Mouse (Mus musculus) cerebellum, postnatal 14 days (tissue): Measurements from ENCODE around the gene Brd3.
A peak's percentile ranks its signal among the peaks of the same experiment; 100 is the strongest.

Experiments
- DNase-seq, 2 experiments: peaks; one replicate each; pipeline ENCODE4 v3.0.0; 2021; ENCODE audit warnings: mixed read lengths in 2 of 2

The Brd3 gene

GRCm38 (mm10) chr2:27425751-27426405, 81.6 kb downstream of the Brd3 start:
- DNase-seq, result peak; percentile 42 to 54

- DNase-seq, result peak in 1 of 2 experiments; percentile 34
Observed at GRCm38 (mm10) chr2:27425161-27425611, 82.3 kb downstream of the Brd3 start.

GRCm38 (mm10) chr2:27423596-27423995, 83.9 kb downstream of the Brd3 start:
- DNase-seq, result no peak

GRCm38 (mm10) chr2:27421293-27422068, 86.0 kb downstream of the Brd3 start:
- DNase-seq, result peak; percentile 89 to 91

DNA sequence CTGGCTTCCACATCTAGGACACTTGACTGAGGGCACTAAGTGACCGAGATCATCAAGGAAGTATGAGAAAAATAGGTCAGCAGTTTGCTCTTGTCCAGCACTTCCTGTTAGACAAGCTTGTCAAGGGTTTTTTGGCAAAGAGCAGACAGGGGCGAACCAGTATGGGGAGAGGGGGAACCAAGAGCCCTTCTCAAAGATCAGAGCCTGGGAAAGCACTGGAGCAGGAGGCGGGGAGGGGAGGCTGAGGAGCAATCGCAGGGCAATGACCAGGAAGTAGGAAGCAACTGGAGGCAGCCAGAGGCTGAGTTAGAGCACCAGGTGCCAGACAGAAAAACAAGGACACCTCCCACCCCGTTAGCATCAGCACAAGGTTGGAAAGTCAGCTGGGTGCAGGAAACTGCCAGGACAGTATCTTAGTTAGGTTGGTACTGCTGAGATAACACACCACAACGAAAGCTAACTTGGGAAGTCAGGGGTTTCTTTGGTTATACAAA, 88.8 kb downstream of the Brd3 start:
- DNase-seq, result peak in 1 of 2 experiments; percentile 11

GRCm38 (mm10) chr2:27417648-27418153, 89.8 kb downstream of the Brd3 start:
- no peak for DNase-seq

- peak in 1 of 2 experiments; percentile 53 for DNase-seq
Observed at GRCm38 (mm10) chr2:27416425-27416824, 91.0 kb downstream of the Brd3 start.

DNA sequence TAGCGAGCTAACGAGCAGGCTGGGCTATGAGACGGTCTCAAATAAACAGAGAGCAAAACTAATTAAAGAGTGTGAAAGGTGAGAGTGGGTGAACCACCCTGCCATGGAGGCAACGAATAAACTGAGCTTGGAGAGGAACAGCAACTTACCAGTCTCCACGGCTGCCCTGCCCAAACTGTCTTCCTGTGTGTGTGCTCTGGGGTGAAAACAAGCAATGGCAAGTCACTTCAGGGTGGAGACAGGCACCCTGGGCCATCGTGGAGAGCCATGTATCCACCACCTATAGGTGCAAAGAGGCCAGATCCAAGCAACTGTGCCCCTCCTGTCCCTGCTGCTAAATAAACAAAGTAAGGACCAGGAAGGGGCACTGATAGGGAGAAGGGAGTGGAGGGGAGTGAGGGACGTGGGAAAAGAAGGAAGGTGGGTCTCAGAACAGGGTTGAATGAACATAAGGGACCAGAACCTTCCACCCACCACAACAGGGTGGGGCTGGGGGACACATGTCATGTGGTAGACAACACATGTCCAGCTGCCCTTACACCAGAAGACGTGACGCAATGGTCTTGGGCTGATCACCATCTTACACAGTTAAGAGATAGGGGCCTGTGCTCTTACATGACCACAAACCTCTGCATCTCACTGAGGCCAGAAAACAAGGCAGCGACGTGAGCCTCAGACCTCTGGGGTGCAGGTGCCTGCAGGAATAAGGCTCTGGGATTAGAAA, 92.2 kb downstream of the Brd3 start:
- no peak for DNase-seq

- DNase-seq, result no peak
Observed at GRCm38 (mm10) chr2:27413936-27414657, 93.4 kb downstream of the Brd3 start.

DNA sequence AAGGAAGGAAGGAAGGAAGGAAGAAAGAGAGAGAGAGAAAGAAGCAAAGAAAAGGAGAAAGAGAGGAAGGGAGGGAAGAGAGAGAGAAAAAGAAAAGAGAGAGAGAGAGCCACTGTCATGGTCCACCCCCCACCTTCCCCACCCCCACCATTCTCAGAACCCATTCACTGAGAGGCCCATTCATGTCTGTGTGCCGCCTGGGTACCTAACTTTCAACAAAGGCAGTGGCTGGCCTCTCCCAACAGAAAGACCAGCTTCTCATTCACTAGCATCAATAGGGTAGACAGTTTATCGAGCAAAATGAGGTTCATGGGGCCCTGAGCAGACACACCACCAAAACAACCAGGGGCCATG, 93.9 kb downstream of the Brd3 start:
- DNase-seq, result no peak

- DNase-seq, result no peak
Observed at GRCm38 (mm10) chr2:27412245-27412800, 95.1 kb downstream of the Brd3 start.

DNA sequence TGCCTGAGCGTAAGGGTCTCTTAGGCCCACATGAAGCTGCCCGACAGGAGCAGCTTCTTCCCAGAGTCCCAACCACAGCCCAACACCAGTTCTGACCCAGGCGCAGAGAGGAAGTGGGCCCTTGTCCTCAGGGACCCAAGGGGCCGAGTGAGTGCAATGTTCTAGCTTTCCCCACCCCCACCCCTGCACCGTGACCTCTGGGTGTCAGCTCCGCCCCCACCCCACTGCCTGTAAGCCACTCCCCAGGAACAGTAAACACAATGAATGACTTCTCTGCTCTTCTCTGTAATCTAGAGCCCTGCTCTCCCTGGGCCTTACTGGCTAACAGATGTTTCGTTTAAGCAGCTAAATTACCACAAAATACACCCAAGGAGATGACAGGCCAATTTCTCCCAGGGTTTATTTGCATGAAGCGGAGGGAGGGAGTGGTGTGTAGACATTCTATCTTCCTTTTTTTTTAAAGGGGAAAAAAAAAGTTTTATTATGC, 95.7 kb downstream of the Brd3 start:
- DNase-seq, result no peak

- no peak for DNase-seq
Observed at GRCm38 (mm10) chr2:27410518-27411140, 96.8 kb downstream of the Brd3 start.

- DNase-seq, result no peak
Observed at GRCm38 (mm10) chr2:27408194-27408593, 99.3 kb downstream of the Brd3 start.

DNA sequence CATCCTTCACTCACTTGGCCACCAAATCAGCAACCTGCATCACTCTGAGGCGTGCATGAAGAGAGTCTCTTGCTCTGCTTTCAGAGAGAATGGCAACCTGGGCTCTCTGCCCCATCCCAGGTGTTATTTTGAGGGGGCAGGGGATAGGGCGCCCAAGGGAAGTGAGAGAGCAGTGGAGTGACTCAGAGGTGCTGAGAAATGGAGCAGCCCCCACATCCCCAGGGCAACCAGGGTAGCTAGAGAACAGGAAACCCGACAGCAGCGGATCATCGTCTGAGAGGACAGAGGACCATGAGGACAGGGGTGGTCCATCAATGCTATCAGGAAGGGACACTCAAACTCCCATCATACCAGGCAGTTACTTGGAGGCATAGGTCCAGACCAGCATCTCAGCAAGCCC, 100.5 kb downstream of the Brd3 start:
- no peak for DNase-seq

GRCm38 (mm10) chr2:27405094-27405884, 102.2 kb downstream of the Brd3 start:
- DNase-seq, result no peak

DNA sequence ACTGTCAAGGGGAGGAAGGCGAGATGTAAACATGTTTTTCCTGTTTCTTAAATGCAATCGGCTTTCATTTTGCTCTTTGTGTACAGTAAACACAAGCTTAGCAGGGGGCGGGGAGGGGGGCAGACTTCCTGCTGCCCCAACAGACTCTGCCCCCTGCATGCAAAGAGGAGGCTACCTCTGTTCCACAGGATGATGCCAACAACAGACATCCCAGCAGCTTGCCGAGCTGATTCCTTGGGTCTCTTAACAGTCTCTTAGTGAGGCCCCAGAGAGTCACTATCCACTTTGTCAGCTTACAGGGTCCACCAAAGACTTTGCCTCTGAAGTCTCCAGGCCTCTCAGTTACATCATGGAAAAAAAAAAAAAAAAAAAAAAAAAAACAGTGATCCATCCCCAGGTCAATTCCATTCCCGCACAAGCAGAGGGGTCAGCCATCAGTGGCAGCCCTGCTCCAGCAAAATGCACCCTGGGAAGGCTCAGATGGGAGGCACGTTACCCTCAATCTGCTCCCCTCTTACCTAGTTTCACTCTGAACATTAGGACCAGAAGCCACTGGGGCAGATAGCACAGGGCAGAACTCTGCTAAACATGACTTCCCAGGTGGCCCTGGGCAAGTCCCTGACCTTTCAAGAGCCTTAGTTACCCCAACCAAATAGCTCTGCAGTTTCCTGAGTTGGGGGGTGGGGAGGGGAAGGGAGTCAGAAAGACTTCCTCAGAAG, 102.9 kb downstream of the Brd3 start:
- no peak for DNase-seq

- no peak for DNase-seq
Observed at GRCm38 (mm10) chr2:27401544-27401943, 105.9 kb downstream of the Brd3 start.

DNA sequence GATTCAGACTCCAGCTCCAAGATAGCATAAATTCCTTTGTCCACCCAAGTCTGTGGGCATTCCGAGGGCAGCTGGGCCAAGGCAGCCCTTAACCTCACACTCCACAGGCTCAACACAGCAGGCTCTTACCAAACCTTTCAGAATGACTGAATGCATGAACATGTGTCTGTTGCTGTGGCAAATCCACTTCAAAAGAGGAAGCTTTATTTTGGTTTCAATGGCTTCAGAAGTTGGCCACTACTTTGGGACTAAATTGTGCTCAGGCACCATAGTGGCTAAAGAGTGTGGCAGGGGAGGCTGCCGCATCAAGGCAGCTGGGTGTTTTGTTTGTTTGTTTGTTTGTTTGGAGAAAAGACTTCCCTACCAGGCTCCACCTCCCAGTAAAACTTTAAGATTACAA, 107.4 kb downstream of the Brd3 start:
- no peak for DNase-seq
